Mouse (Mus musculus) lung, postnatal 0 days (tissue): ENCODE measurements around the gene Ddx24. TPM values are rescaled to one million over a fixed set of nuclear protein-coding genes. Genes with fewer than 3 reads are reported as not detected.

Experiments used
- ATAC-seq: fragments of 200-750 bp; cut with Nextera tagmentation; 2 replicates; pipeline ENCODE4 v1.8.0; 2017; ENCODE audit warnings: moderate library complexity
- DNase-seq: peaks from one replicate; pipeline ENCODE4 v3.0.0-alpha.2; 2016; ENCODE audit warnings: low spot score
- H3K27ac ChIP-seq: fragments of 300-500 bp; sonication (generic); 2 replicates; pipeline ENCODE4 v1.5.1; 2014; ENCODE audit warnings: antibody characterized with exemption, mild to moderate bottlenecking, low read length, mixed read lengths
- H3K27me3 ChIP-seq: fragments of 300-500 bp; sonication (generic); replicated peaks from 2 replicates; pipeline ENCODE4 v1.6.1; 2014; ENCODE audit warnings: low read length, mixed read lengths; ENCODE audit not compliant: insufficient read depth
- H3K36me3 ChIP-seq: fragments of 300-500 bp; sonication (generic); 2 replicates; pipeline ENCODE4 v1.6.1; 2014; ENCODE audit warnings: low read length, mixed read lengths; ENCODE audit not compliant: insufficient read depth
- H3K4me1 ChIP-seq: fragments of 300-500 bp; sonication (generic); 2 replicates; pipeline ENCODE4 v1.6.1; 2014; ENCODE audit warnings: antibody characterized with exemption, low read depth, low read length, mixed read lengths; ENCODE audit not compliant: insufficient read depth
- H3K4me2 ChIP-seq: fragments of 300-500 bp; sonication (generic); replicated peaks from 2 replicates; pipeline ENCODE4 v1.6.1; 2014; ENCODE audit warnings: low read depth, mild to moderate bottlenecking, low read length, moderate library complexity, mixed read lengths
- H3K4me3 ChIP-seq: fragments of 300-500 bp; sonication (generic); 2 replicates; pipeline ENCODE4 v1.5.1; 2014; ENCODE audit warnings: low read depth, low read length
- H3K9ac ChIP-seq: fragments of 300-500 bp; sonication (generic); replicated peaks from 2 replicates; pipeline ENCODE4 v1.6.1; 2014; ENCODE audit warnings: low read depth, mild to moderate bottlenecking
- H3K9me3 ChIP-seq: fragments of 300-500 bp; sonication (generic); 2 replicates; pipeline ENCODE4 v1.6.1; 2016; ENCODE audit warnings: low read length, mixed read lengths
- CTCF ChIP-seq: IDR thresholded peaks from 2 replicates; pipeline ENCODE4 v1.5.1; 2016; ENCODE audit warnings: antibody characterized with exemption, mild to moderate bottlenecking
- EP300 ChIP-seq: IDR thresholded peaks from 2 replicates; pipeline ENCODE4 v1.6.1; 2016; ENCODE audit warnings: antibody characterized with exemption, mild to moderate bottlenecking, control low read depth
- WGBS: fragments of 180-500 bp; shearing (Covaris S2); extraction: QIAGEN DNeasy Blood & Tissue Kit; methylation state at CpG from one replicate; pipeline ENCODE4 v1.1.7; 2014; 5-methylcytosine and 5-hydroxymethylcytosine counted together
- polyA plus RNA-seq: library from polyadenylated mRNA; unstranded; fragments of >200 nt; fragmentation: Nextera tagmentation; extraction: Ambion mirVana; gene quantifications from 2 replicates; pipeline ENCODE4 v1.2.1, GENCODE M21; 2015

Gene Ddx24
- polyA plus RNA-seq, 1 experiment from 2014 or later = 87.2 TPM

DNA sequence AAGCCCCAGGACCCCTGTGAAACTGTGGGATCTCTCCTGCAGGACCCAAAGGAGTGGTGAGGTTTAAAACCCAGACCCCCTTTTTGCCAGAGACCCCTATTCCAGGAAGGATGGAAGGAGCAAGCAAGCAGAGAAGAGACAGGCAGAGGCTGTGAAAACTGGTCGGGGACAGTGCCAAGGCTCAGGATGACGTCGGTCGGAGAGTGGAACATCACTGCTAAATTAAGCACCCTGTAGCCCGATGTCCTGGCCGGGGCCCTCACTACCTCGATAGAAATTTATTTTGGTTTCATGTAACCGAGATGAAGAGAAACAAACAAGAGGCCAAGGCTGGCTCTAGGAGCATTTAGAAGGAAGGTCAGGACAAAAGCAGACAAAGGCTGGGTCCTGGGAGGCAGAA lies 67.4 kb downstream of the Ddx24 start:
- no peak overlapping the region for H3K4me3 ChIP-seq
- no peaks in the 10 kb centered on the region for H3K36me3 ChIP-seq
- ATAC-seq = no peak
- no peaks in the 10 kb centered on the region for H3K9me3 ChIP-seq
- no peak overlapping the region for H3K4me2 ChIP-seq
- H3K4me1 ChIP-seq = no peaks in the 10 kb centered on the region
- TF ChIP-seq EP300 = no peak
- no peak for TF ChIP-seq CTCF
- no peak overlapping the region for H3K9ac ChIP-seq
- H3K27ac ChIP-seq = no peak overlapping the region
- WGBS = 60% methylated on average over 8 of the region's 8 CpGs
- no peak for DNase-seq
- no peaks in the 10 kb centered on the region for H3K27me3 ChIP-seq

Other genes with a start within 250 kb of the Ddx24 start
- gene Prima1, start 183.7 kb downstream of the Ddx24 start, polyA plus RNA-seq = 0.13 TPM in 1 of 2 replicates, not detected in the other
- 0.19 and 0.35 TPM in 2 replicates for gene Fam181a, start 114.9 kb downstream of the Ddx24 start, polyA plus RNA-seq
- 5.1 TPM in 2 replicates for gene Asb2, start 69.8 kb downstream of the Ddx24 start, polyA plus RNA-seq
- 6.0 and 6.4 TPM in 2 replicates for gene Otub2, start 37.1 kb downstream of the Ddx24 start, polyA plus RNA-seq
- gene 9330161L09Rik, start 18.0 kb downstream of the Ddx24 start, polyA plus RNA-seq = 0.18 and 0.19 TPM in 2 replicates
- 69.5 and 72.5 TPM in 2 replicates for gene Ifi27, start 8.4 kb upstream of the Ddx24 start, polyA plus RNA-seq
- gene Ifi27l2a, start 17.9 kb upstream of the Ddx24 start, polyA plus RNA-seq = 23.1 and 47.7 TPM in 2 replicates
- not detected in 2 replicates for gene Ifi27l2b, start 31.4 kb upstream of the Ddx24 start, polyA plus RNA-seq
- 6.1 and 6.3 TPM in 2 replicates for gene Ppp4r4, start 106.5 kb upstream of the Ddx24 start, polyA plus RNA-seq
- 0.20 and 0.62 TPM in 2 replicates for gene Serpina10, start 205.6 kb upstream of the Ddx24 start, polyA plus RNA-seq
- not detected in 2 replicates for gene Serpina6, start 231.4 kb upstream of the Ddx24 start, polyA plus RNA-seq